Mouse (Mus musculus) liver, embryonic 11.5 days (tissue): ENCODE results near the gene Zhx3. TPM values are rescaled to one million over a fixed set of nuclear protein-coding genes. Genes with fewer than 3 reads are reported as not detected.

Experiments
- ATAC-seq: fragments of 200-750 bp; cut with Nextera tagmentation; replicated peaks from 2 replicates; pipeline ENCODE4 v1.8.0; 2017; ENCODE audit warnings: moderate number of reproducible peaks, mild to moderate bottlenecking, moderate TSS enrichment, moderate library complexity; ENCODE audit not compliant: low FRiP score
- DNase-seq: peaks from one replicate; pipeline ENCODE4 v3.0.0-alpha.2; 2017; ENCODE audit warnings: low spot score
- H3K27ac ChIP-seq: fragments of 300-500 bp; sonication (generic); 2 replicates; pipeline ENCODE4 v1.5.1; 2014; ENCODE audit warnings: mild to moderate bottlenecking, low read depth, low read length, control low read depth
- H3K27me3 ChIP-seq: fragments of 300-500 bp; sonication (generic); replicated peaks from 2 replicates; pipeline ENCODE4 v1.6.1; 2014; ENCODE audit warnings: low read length, mixed read lengths; ENCODE audit not compliant: control insufficient read depth, insufficient read depth
- H3K36me3 ChIP-seq: fragments of 300-500 bp; sonication (generic); 2 replicates; pipeline ENCODE4 v1.6.1; 2014; ENCODE audit warnings: mild to moderate bottlenecking, low read length, moderate library complexity, mixed read lengths; ENCODE audit not compliant: control insufficient read depth, insufficient read depth
- H3K4me1 ChIP-seq: fragments of 300-500 bp; sonication (generic); replicated peaks from 2 replicates; pipeline ENCODE4 v1.6.1; 2014; ENCODE audit warnings: low read length, mixed read lengths; ENCODE audit not compliant: control insufficient read depth, insufficient read depth
- H3K4me2 ChIP-seq: fragments of 300-500 bp; sonication (generic); 2 replicates; pipeline ENCODE4 v1.6.1; 2014; ENCODE audit warnings: mild to moderate bottlenecking, control low read depth, moderate library complexity
- H3K4me3 ChIP-seq: fragments of 300-500 bp; sonication (generic); 2 replicates; pipeline ENCODE4 v1.5.1; 2014; ENCODE audit warnings: low read depth, low read length, control low read depth
- H3K9ac ChIP-seq: fragments of 300-500 bp; sonication (generic); 2 replicates; pipeline ENCODE4 v1.6.1; 2014; ENCODE audit warnings: low read depth, low read length, control low read depth
- H3K9me3 ChIP-seq: fragments of 300-500 bp; sonication (generic); 2 replicates; pipeline ENCODE4 v1.6.1; 2016; ENCODE audit warnings: low read length, inconsistent platforms, mixed read lengths; ENCODE audit not compliant: control insufficient read depth
- whole genome bisulfite sequencing: fragments of 180-500 bp; shearing (Covaris S2); extraction: QIAGEN DNeasy Blood & Tissue Kit; methylation state at CpG from one replicate; pipeline ENCODE4 v1.1.7; 2014; 5-methylcytosine and 5-hydroxymethylcytosine counted together
- polyA plus RNA-seq: library from polyadenylated mRNA; unstranded; fragments of >200 nt; fragmentation: Nextera tagmentation; extraction: Ambion mirVana; gene quantifications from 2 replicates; pipeline ENCODE4 v1.2.1, GENCODE M21; 2014

Zhx3 gene
- polyA plus RNA-seq, 1 experiment from 2014 or later: 5.5 TPM

DNA sequence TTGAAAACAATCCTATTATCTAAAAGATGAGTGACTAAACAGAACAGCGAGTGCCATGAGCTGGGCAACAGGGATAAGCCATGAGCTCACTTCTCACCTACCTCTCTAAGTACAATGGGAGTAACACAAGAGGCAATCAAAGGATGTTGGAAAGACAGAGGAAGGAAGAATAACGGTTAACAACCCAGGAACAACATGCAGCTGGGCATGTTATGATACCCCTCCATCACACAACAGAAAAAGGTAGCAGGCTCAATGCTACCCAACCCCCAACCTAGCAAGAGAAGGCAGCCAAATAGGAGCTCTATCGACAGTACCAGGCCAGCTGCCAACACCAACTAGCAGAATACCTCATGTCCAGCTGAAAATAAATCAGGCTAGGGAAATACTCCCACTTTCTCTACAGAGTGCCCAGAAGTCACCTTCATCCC is 66.7 kb downstream of the Zhx3 start:
- DNase-seq (no peak), ATAC-seq (no peak)
- no peaks in the 10 kb centered on the region for H3K27me3 ChIP-seq
- H3K4me2 ChIP-seq: no peak overlapping the region
- no peaks in the 10 kb centered on the region for H3K9me3 ChIP-seq
- no peaks in the 10 kb centered on the region for H3K4me1 ChIP-seq
- no peaks in the 10 kb centered on the region for H3K36me3 ChIP-seq
- no peak overlapping the region for H3K9ac ChIP-seq
- WGBS: 62% methylated on average over 3 of the region's 3 CpGs
- no peak overlapping the region for H3K27ac ChIP-seq
- H3K4me3 ChIP-seq: no peak overlapping the region

DNA sequence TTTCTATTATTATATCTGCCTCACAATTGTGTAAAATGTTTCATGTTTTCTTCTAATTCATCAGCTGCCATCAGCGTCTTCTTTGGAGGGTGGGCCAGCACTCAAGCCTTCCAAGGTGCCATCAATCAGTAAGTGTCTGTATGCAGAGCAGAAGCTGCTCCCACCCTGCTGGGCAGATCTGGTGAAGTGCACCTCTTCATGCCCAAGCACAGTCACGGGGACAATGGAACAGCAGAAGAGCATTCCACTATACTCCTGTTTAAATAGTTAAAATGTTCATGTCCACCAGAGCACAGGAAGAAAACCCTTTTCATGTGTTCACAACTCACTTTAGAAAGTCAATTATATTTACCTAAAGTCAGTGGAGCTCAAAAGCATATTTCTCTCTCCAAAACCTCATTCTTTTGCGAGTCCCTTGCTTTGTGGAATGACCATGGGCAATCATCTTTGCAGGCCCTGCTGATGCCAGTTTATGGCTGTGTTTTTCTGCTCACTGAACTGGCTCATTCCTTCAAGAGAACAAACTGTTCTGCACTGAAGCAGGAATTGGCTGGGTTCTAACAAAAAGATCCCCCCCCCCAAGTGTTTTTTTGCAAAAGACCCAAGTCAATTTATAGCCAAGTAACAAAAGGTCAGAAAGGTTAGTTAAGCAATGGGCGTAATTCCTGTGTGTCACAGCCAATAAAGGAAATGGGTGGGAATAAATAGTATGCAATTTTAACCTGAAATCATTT is 67.8 kb downstream of the Zhx3 start:
- ATAC-seq: no peak
- DNase-seq: no peak
- H3K9ac ChIP-seq: no peak overlapping the region
- H3K9me3 ChIP-seq: no peaks in the 10 kb centered on the region
- no peaks in the 10 kb centered on the region for H3K4me1 ChIP-seq
- no peak overlapping the region for H3K27ac ChIP-seq
- H3K27me3 ChIP-seq: no peaks in the 10 kb centered on the region
- H3K4me2 ChIP-seq: no peak overlapping the region
- H3K4me3 ChIP-seq: no peak overlapping the region
- H3K36me3 ChIP-seq: no peaks in the 10 kb centered on the region
- WGBS: 59% methylated on average over 4 of the region's 4 CpGs

DNA sequence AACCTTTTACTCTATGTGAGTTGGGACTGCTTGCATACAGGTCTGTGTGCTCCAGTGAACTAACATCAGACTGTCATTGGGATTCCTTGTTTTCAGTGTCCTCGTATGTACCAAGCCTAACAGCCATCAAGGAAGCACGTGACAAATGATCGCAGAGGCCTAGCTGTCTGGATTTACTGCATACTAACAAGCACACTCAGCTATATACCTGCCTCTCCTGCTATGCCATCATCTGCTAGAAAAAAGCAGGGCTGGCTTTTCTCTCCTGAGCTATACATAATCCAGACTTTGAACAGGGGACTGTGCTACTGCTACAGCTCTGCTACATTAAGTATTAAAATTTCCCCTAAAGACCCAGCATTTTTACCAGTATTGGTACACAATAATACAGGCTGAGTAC is 70.5 kb downstream of the Zhx3 start:
- DNase-seq: no peak
- 78% methylated on average over 3 of the region's 3 CpGs for WGBS
- no peak overlapping the region for H3K27ac ChIP-seq

DNA sequence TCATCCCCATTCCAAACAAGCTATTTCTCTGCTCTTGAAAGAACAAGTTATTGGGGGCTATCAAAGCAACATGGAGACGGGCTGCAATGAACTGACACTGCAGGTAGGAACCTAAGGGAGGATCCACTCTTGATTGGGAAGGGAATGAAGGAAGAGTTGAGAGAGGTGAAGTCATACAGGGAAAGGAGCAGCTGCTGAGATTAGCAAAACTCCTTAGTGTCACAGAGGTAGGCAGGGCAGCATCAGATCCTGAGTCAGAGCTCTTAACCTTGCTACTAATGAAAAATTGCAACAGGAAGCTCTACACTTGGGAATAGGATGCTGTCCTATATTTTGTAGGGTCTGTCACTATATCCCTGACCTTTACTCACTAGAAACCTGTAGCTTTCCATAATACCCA is 71.8 kb downstream of the Zhx3 start:
- ATAC-seq (no peak), DNase-seq (no peak)
- WGBS: 74% methylated on average over 1 of the region's 1 CpGs
- Histone ChIP-seq H3K4me1 (no peaks in the 10 kb centered on the region), H3K27ac (no peak overlapping the region), H3K27me3 (no peaks in the 10 kb centered on the region), H3K4me3 (no peak overlapping the region), H3K4me2 (no peak overlapping the region), H3K9ac (no peak overlapping the region), H3K36me3 (no peaks in the 10 kb centered on the region), H3K9me3 (no peaks in the 10 kb centered on the region)

More for the DNA sequence above, 70.5 kb downstream of the Zhx3 start:
- Histone ChIP-seq H3K9me3 (no peaks in the 10 kb centered on the region), H3K4me2 (no peak overlapping the region), H3K4me3 (no peak overlapping the region), H3K36me3 (no peaks in the 10 kb centered on the region), H3K4me1 (no peaks in the 10 kb centered on the region), H3K27me3 (no peaks in the 10 kb centered on the region), H3K9ac (no peak overlapping the region)
- no peak for ATAC-seq

DNA sequence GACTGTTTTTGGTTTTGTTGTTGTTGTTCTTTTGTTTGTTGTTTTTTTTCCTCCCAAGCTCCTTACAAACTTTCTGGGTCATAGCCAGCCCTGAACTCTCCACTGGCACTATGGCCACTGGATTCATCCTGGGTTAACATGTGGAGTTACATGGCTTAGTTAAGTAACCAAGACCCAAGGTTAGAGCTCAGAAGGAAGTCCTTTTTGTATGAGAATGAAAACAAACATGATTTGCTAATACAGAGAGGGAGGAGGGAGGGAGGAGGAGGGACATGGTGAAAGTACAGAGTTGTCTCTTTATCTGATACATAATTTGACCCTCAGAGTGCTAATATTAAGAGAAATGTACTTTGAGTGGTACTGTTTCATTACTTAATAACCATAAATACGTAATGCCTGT is 74.6 kb downstream of the Zhx3 start:
- Histone ChIP-seq H3K4me3 (no peak overlapping the region), H3K9ac (no peak overlapping the region), H3K4me2 (no peak overlapping the region), H3K36me3 (no peaks in the 10 kb centered on the region), H3K27me3 (no peaks in the 10 kb centered on the region), H3K4me1 (no peaks in the 10 kb centered on the region), H3K9me3 (no peaks in the 10 kb centered on the region), H3K27ac (no peak overlapping the region)
- 84% methylated on average over 1 of the region's 1 CpGs for WGBS
- ATAC-seq (no peak), DNase-seq (no peak)

DNA sequence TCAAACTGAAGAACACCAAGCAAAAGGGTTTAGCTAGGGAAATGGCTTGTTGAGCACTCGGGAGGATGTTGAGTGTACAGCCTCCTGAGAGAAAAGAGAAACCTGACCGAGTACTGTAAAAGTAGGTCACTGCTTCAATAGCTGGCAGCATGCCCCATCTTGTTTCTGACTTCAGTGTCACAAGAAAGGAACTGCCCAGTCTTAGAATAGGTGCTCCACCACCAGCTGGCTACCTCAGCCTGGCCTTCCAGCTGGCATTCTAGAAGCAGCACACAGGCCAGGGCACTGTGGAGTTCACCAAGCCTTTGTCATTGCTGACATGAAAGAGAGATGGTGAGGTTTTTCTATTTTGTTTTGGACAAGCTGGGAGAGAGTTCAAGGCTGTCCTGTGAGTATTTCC is 75.8 kb downstream of the Zhx3 start:
- no peaks in the 10 kb centered on the region for H3K36me3 ChIP-seq
- no peak for ATAC-seq
- H3K27me3 ChIP-seq: no peaks in the 10 kb centered on the region
- 76% methylated on average over 2 of the region's 2 CpGs for WGBS
- H3K4me3 ChIP-seq: no peak overlapping the region
- no peak for DNase-seq
- H3K9ac ChIP-seq: no peak overlapping the region
- H3K4me2 ChIP-seq: no peak overlapping the region
- H3K27ac ChIP-seq: no peak overlapping the region
- no peaks in the 10 kb centered on the region for H3K9me3 ChIP-seq
- no peaks in the 10 kb centered on the region for H3K4me1 ChIP-seq

DNA sequence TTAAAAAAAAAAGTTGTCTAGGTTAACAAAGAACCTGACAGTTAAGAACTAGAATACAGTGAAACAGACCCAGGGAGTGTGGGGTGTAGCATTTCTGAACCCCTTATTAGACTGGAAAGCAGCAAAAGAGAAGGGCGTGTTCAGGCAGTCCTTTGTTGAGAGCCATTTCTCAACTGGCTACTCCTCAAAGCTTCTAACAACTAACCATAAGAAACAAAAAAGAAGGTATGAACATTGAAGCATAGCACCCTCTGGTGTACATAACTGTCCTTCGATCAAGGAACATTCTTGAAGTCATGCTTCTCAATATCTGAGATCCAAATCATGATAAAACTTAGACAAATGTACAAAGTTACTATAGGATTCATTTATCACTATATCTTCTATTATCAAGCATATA is 79.7 kb downstream of the Zhx3 start:
- H3K4me1 ChIP-seq: no peaks in the 10 kb centered on the region
- no peaks in the 10 kb centered on the region for H3K9me3 ChIP-seq
- ATAC-seq: no peak
- no peak for DNase-seq
- no peaks in the 10 kb centered on the region for H3K27me3 ChIP-seq
- H3K4me2 ChIP-seq: no peak overlapping the region
- WGBS: 66% methylated on average over 2 of the region's 2 CpGs
- H3K4me3 ChIP-seq: no peak overlapping the region
- no peak overlapping the region for H3K27ac ChIP-seq
- H3K36me3 ChIP-seq: no peaks in the 10 kb centered on the region
- H3K9ac ChIP-seq: no peak overlapping the region

DNA sequence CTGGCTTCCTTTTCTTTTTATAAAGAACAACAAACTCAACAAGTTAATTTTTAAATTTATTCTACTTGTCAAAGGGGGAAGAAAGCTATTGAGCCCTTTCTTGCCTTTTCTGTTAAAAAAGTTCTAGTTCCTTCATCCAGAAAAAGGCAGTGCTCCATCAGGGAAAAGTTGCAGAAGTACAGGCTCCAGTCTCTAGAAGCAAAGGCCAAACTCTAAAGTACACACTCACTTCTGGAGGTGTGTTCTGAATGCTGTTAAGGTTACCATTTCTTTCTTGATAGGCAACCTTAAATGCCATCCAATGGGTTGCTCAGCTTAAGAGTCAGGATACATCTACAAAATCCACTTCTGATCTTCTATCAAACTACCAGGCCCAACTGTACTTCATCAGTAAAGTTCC is 83.1 kb downstream of the Zhx3 start:
- H3K27me3 ChIP-seq: no peaks in the 10 kb centered on the region
- H3K27ac ChIP-seq: no peak overlapping the region
- no peaks in the 10 kb centered on the region for H3K9me3 ChIP-seq
- H3K36me3 ChIP-seq: no peaks in the 10 kb centered on the region
- H3K9ac ChIP-seq: no peak overlapping the region
- H3K4me3 ChIP-seq: no peak overlapping the region
- DNase-seq: no peak
- no peak overlapping the region for H3K4me2 ChIP-seq
- no peaks in the 10 kb centered on the region for H3K4me1 ChIP-seq
- ATAC-seq: no peak

DNA sequence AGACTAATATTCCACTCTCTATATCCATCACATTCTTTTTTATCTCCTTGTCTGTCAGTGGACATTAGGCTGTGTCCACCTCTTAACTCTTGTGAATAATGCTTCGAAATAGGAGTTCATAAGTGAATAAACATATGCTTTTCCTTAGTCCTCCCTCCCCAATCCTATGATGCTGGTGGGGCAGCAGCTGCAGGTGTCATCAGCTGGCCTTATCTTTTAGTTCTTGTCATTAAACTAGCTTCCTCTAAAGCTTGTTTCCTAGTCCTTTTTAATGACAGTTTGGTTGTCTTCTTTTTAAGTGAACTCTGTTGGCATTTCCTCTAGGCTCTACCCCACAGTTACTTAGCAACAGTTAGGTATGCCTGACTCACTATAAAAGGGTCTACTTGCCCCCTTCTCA is 83.8 kb downstream of the Zhx3 start:
- no peak overlapping the region for H3K4me2 ChIP-seq
- no peak overlapping the region for H3K27ac ChIP-seq
- H3K27me3 ChIP-seq: no peaks in the 10 kb centered on the region
- H3K9me3 ChIP-seq: no peaks in the 10 kb centered on the region
- no peaks in the 10 kb centered on the region for H3K36me3 ChIP-seq
- no peaks in the 10 kb centered on the region for H3K4me1 ChIP-seq
- no peak overlapping the region for H3K9ac ChIP-seq
- DNase-seq (no peak), ATAC-seq (no peak)
- 66% methylated on average over 1 of the region's 1 CpGs for WGBS
- H3K4me3 ChIP-seq: no peak overlapping the region
